Mouse (Mus musculus) neural tube, embryonic 12.5 days (tissue): ENCODE data around the gene Nub1. TPM values are rescaled to one million over a fixed set of nuclear protein-coding genes. Genes with fewer than 3 reads are reported as not detected.
"Not testable (repeated sequence)": the region's sequence is repeated elsewhere in the genome, so short reads cannot be mapped to it uniquely, and the experiment has no call there.

Source experiments
- ATAC-seq: fragments of 200-750 bp; cut with Nextera tagmentation; 2 replicates; pipeline ENCODE4 v1.8.0; 2017; ENCODE audit warnings: low read depth, mild to moderate bottlenecking, moderate TSS enrichment, moderate library complexity; ENCODE audit not compliant: low FRiP score
- H3K27ac ChIP-seq: fragments of 300-500 bp; sonication (generic); 2 replicates; pipeline ENCODE4 v1.5.1; 2016
- H3K27me3 ChIP-seq: fragments of 300-500 bp; sonication (generic); replicated peaks from 2 replicates; pipeline ENCODE4 v1.6.1; 2016; ENCODE audit warnings: mild to moderate bottlenecking
- H3K36me3 ChIP-seq: fragments of 300-500 bp; sonication (generic); 2 replicates; pipeline ENCODE4 v1.6.1; 2016; ENCODE audit warnings: mild to moderate bottlenecking
- H3K4me1 ChIP-seq: fragments of 300-500 bp; sonication (generic); 2 replicates; pipeline ENCODE4 v1.6.1; 2016
- H3K4me2 ChIP-seq: fragments of 300-500 bp; sonication (generic); replicated peaks from 2 replicates; pipeline ENCODE4 v1.6.1; 2016; ENCODE audit warnings: mild to moderate bottlenecking
- H3K4me3 ChIP-seq: fragments of 300-500 bp; sonication (generic); 2 replicates; pipeline ENCODE4 v1.5.1; 2016
- H3K9ac ChIP-seq: fragments of 300-500 bp; sonication (generic); 2 replicates; pipeline ENCODE4 v1.6.1; 2016; ENCODE audit warnings: mild to moderate bottlenecking
- H3K9me3 ChIP-seq: fragments of 300-500 bp; sonication (generic); 2 replicates; pipeline ENCODE4 v1.6.1; 2016; ENCODE audit warnings: mild to moderate bottlenecking
- WGBS: fragments of 180-500 bp; shearing (Covaris S2); methylation state at CpG from one replicate; pipeline ENCODE4 v1.1.7; 2016; 5-methylcytosine and 5-hydroxymethylcytosine counted together
- polyA plus RNA-seq: library from polyadenylated mRNA; unstranded; fragments of >200 nt; fragmentation: Nextera tagmentation; extraction: Ambion mirVana; gene quantifications from 2 replicates; pipeline ENCODE4 v1.2.1, GENCODE M21; 2016

Nub1 gene
- polyA plus RNA-seq, 1 experiment from 2014 or later: 44.2 TPM

DNA sequence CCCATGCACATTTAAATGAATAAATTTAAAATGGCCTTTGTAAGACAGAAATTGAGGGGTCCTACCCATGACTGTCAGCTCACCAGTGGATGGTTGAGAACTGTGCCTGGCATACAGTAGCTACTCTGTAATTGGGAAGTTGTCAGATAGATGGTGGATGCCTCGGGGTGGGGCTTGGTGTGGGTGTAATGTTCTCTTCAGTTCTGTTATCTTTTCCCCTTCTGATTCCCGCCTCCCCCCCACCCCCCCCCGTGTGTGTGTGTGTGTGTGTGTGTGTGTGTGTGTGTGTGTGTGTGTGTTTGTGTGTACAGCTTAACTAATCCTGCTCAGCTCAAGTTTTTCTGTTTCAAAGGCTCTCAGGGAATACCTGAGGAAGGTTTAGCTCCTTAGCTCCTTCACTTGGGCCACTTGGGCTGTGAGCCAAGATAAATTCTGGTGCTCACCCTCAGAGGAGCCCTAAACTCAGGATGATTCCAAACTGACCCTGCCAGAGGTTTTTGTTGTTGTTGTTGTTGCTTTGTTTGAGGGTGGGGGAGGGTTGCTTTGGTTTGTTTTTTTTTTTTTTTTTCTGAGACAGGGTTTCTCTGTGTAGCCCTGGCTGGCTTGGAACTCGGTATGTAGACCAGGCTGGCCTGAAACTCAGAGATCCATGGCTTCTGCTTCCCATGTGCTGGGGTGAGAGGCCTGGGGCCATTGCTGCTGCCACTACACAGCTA is 25.5 kb upstream of the Nub1 start:
- WGBS: 76% methylated on average over 4 of the region's 4 CpGs
- no peaks in the 10 kb centered on the region for H3K27me3 ChIP-seq
- no peak for ATAC-seq

GRCm38 (mm10) chr5:24661457-24661856 is 23.9 kb upstream of the Nub1 start:
- Histone ChIP-seq H3K27me3 (no peaks in the 10 kb centered on the region), H3K4me2 (no peak overlapping the region), H3K27ac (no peak overlapping the region), H3K4me1 (no peaks in the 10 kb centered on the region), H3K4me3 (no peak overlapping the region), H3K9me3 (no peaks in the 10 kb centered on the region), H3K9ac (no peak overlapping the region), H3K36me3 (no peaks in the 10 kb centered on the region)
- ATAC-seq: no peak
- 87% methylated on average over 6 of the region's 6 CpGs for WGBS

More for the DNA sequence above, 25.5 kb upstream of the Nub1 start:
- H3K4me3 ChIP-seq: no peak overlapping the region
- no peak overlapping the region for H3K9ac ChIP-seq
- H3K9me3 ChIP-seq: no peaks in the 10 kb centered on the region
- H3K4me2 ChIP-seq: no peak overlapping the region
- no peak overlapping the region for H3K27ac ChIP-seq
- H3K4me1 ChIP-seq: no peaks in the 10 kb centered on the region
- no peaks in the 10 kb centered on the region for H3K36me3 ChIP-seq

- Histone ChIP-seq H3K36me3 (no peaks in the 10 kb centered on the region), H3K27me3 (no peaks in the 10 kb centered on the region), H3K27ac (no peak overlapping the region), H3K4me1 (no peaks in the 10 kb centered on the region), H3K9me3 (0 out of 2 replicates have a peak, but pooled peaks cover 3% of the 10 kb centered on the region), H3K4me3 (no peak overlapping the region), H3K9ac (no peak overlapping the region), H3K4me2 (no peak overlapping the region)
- peak; percentile 53; the same call in 1 of the 2 replicates for ATAC-seq
- WGBS: 39% methylated on average over 4 of the region's 4 CpGs
Observed at GRCm38 (mm10) chr5:24674238-24674637, 11.1 kb upstream of the Nub1 start.

DNA sequence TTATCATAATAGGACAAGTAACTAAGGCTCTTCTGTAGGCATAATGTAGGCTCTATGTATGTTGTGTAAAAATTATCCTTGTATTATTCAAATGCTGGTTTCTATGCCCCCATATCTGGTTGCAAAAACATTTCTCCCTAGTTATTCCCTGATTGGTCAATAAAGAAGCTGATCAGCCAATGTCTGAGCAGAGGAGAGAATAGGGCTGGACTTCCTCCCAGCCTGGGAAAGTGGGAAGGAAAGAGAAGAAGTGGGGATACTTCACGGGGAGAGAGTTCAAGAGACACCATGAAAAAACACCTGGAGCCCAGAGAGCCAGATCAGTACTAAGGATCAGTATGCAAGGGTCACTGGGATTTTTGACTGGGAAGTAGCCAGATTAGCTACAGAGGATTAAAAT is 3.9 kb upstream of the Nub1 start:
- Histone ChIP-seq H3K4me2 (no peak overlapping the region), H3K9ac (no peak overlapping the region), H3K4me1 (peaks cover 3% of the 10 kb centered on the region; the same call in 1 of the 2 replicates), H3K27ac (no peak overlapping the region), H3K36me3 (no peaks in the 10 kb centered on the region), H3K27me3 (no peaks in the 10 kb centered on the region), H3K4me3 (no peak overlapping the region), H3K9me3 (0 out of 2 replicates have a peak, but pooled peaks cover 3% of the 10 kb centered on the region)
- 78% methylated on average over 1 of the region's 1 CpGs for WGBS
- no peak for ATAC-seq

DNA sequence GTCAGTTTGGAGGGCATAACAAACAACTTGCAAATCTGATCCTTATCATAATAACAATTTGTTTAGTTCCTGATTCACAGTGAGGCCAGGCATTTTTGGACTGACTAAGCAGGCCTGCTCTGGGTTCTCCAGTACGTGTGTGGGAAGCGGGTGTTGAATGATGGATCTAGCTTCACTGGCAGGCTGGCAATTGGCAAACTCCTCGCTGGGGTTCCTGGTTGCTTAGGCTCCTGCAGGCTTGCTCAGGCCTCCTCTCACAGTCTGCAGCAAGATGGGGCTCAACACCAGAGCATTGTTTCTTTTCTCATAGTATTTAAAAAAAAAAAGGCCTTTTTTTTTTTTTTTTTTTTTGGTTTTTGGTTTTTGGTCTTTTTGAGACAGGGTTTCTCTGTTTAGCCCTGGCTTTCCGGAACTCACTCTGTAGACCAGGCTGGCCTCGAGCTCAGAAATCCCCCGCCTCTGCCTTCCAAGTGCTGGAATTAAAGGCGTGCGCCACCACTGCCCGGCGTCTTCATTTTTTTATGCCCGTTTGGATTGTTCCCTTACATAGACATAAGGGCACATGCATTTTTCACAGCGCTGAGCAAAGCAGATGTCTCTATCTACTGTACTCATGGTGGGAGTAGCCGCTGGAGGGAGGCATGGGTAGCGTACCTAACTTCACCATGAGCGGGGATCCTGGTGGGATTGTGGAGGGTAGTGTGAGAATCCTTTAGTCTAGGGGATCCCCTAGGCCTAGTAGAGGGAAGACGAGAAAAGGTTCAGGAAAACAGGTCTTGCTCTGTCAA is 560 bp upstream of the Nub1 start:
- H3K36me3 ChIP-seq: peaks cover 8% of the 10 kb centered on the region; the same call in 1 of the 2 replicates
- peak; percentile 55; the same call in 1 of the 2 replicates for ATAC-seq
- H3K4me1 ChIP-seq: peaks cover 6% of the 10 kb centered on the region; the same call in 1 of the 2 replicates
- peak overlapping the region; percentile 52 for H3K9ac ChIP-seq
- peak overlapping the region; percentile 72 for H3K27ac ChIP-seq
- no peaks in the 10 kb centered on the region for H3K9me3 ChIP-seq
- peak overlapping the region; percentile 91 for H3K4me3 ChIP-seq
- H3K27me3 ChIP-seq: no peaks in the 10 kb centered on the region
- 28% methylated on average over 16 of the region's 16 CpGs for WGBS
- H3K4me2 ChIP-seq: peak overlapping the region; percentile 71

GRCm38 (mm10) chr5:24686176-24686575 is 844 bp downstream of the Nub1 start:
- Histone ChIP-seq H3K36me3 (peaks cover 22% of the 10 kb centered on the region), H3K27ac (peak overlapping the region; percentile 72), H3K4me1 (peaks cover 6% of the 10 kb centered on the region; the same call in 1 of the 2 replicates), H3K4me3 (peak overlapping the region; percentile 91), H3K27me3 (no peaks in the 10 kb centered on the region), H3K9ac (peak overlapping the region; percentile 82), H3K4me2 (peak overlapping the region; percentile 71), H3K9me3 (no peaks in the 10 kb centered on the region)
- whole genome bisulfite sequencing: 1% methylated on average over 15 of the region's 15 CpGs
- ATAC-seq: peak; percentile 8; the same call in 1 of the 2 replicates

GRCm38 (mm10) chr5:24686671-24687420 is 1.5 kb downstream of the Nub1 start:
- H3K4me1 ChIP-seq, H3K9me3 ChIP-seq, H3K27ac ChIP-seq, ATAC-seq, H3K27me3 ChIP-seq: not testable (repeated sequence)
- WGBS: 78% methylated on average over 16 of the region's 16 CpGs
- Histone ChIP-seq H3K4me2 (peak overlapping the region; percentile 71), H3K36me3 (peaks cover 28% of the 10 kb centered on the region), H3K9ac (peak overlapping the region; percentile 82; the same call in 1 of the 2 replicates), H3K4me3 (peak overlapping the region; percentile 91)

GRCm38 (mm10) chr5:24687696-24688095 is 2.4 kb downstream of the Nub1 start:
- Histone ChIP-seq H3K27me3 (no peaks in the 10 kb centered on the region), H3K9me3 (no peaks in the 10 kb centered on the region), H3K27ac (no peak overlapping the region), H3K36me3 (peaks cover 37% of the 10 kb centered on the region), H3K4me2 (no peak overlapping the region), H3K4me1 (peaks cover 6% of the 10 kb centered on the region; the same call in 1 of the 2 replicates), H3K9ac (no peak overlapping the region), H3K4me3 (no peak overlapping the region)
- ATAC-seq: no peak
- 82% methylated on average over 1 of the region's 1 CpGs for WGBS

- no peak overlapping the region for H3K4me2 ChIP-seq
- no peaks in the 10 kb centered on the region for H3K9me3 ChIP-seq
- 89% methylated on average over 3 of the region's 3 CpGs for WGBS
- H3K4me1 ChIP-seq: no peaks in the 10 kb centered on the region
- no peak overlapping the region for H3K4me3 ChIP-seq
- H3K9ac ChIP-seq: no peak overlapping the region
- H3K36me3 ChIP-seq: peaks cover 89% of the 10 kb centered on the region
- no peaks in the 10 kb centered on the region for H3K27me3 ChIP-seq
- H3K27ac ChIP-seq: no peak overlapping the region
- ATAC-seq: no peak
Observed at GRCm38 (mm10) chr5:24696704-24697103, 11.4 kb downstream of the Nub1 start.

DNA sequence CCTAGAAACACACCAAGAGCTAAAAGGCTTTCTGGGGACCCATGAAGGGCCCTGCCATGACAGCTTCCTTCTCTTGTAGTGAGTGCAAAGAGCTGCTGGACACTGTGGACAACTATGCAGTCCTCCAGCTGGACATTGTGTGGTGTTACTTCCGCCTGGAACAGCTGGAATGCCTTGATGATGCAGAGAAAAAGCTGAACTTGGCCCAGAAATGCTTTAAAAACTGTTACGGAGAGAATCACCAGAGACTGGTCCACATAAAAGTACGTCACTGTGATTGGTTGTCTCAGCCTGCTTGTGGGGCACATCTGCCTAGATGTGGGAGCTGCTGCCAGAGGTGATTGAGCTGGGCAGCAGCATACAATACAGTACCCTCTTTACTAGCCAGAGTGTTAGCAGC is 15.9 kb downstream of the Nub1 start:
- H3K27me3 ChIP-seq: no peaks in the 10 kb centered on the region
- H3K36me3 ChIP-seq: peaks cover 87% of the 10 kb centered on the region
- H3K4me1 ChIP-seq: no peaks in the 10 kb centered on the region
- H3K9ac ChIP-seq: no peak overlapping the region
- no peak overlapping the region for H3K4me3 ChIP-seq
- 90% methylated on average over 3 of the region's 3 CpGs for WGBS
- ATAC-seq: no peak
- H3K9me3 ChIP-seq: no peaks in the 10 kb centered on the region
- H3K4me2 ChIP-seq: no peak overlapping the region
- no peak overlapping the region for H3K27ac ChIP-seq

DNA sequence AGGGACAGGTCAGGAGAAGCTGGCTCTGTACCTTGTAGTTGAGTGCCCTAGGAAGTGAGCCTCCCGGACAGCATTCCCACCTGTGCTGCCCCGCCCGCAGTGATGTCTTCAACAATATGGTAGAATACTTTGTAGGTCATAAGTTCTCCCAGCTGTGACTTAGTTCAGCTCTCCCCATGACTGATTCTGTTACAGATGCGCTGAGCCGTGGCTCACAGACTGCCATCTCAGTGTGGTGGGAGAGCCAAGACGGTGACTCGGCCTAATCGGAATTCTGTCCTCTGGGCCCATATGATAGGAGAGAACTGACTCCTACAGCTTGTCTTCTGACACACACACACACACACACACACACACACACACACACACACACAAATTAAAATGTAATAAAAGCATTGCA is 19.3 kb downstream of the Nub1 start:
- WGBS: 95% methylated on average over 8 of the region's 8 CpGs
- ATAC-seq: no peak

GRCm38 (mm10) chr5:24709962-24710361 is 24.6 kb downstream of the Nub1 start:
- Histone ChIP-seq H3K36me3 (peaks cover 72% of the 10 kb centered on the region), H3K4me1 (no peaks in the 10 kb centered on the region), H3K9ac (no peak overlapping the region), H3K27me3 (no peaks in the 10 kb centered on the region), H3K4me2 (no peak overlapping the region), H3K4me3 (no peak overlapping the region), H3K27ac (no peak overlapping the region), H3K9me3 (peaks cover 8% of the 10 kb centered on the region; the same call in 1 of the 2 replicates)
- ATAC-seq: no peak
- WGBS: 79% methylated on average over 2 of the region's 2 CpGs

More for the DNA sequence above, 19.3 kb downstream of the Nub1 start:
- Histone ChIP-seq H3K9me3 (no peaks in the 10 kb centered on the region), H3K4me2 (no peak overlapping the region), H3K9ac (no peak overlapping the region), H3K4me3 (no peak overlapping the region), H3K27ac (no peak overlapping the region), H3K36me3 (peaks cover 90% of the 10 kb centered on the region), H3K27me3 (no peaks in the 10 kb centered on the region), H3K4me1 (no peaks in the 10 kb centered on the region)
